Mouse (Mus musculus) activated CD4-positive, CD25-positive, alpha-beta regulatory T cell, adult 4 months (primary cell): Measurements from ENCODE around the gene Acad9. TPM values are rescaled to one million over a fixed set of nuclear protein-coding genes. Genes with fewer than 3 reads are reported as not detected.
A peak's percentile ranks its signal among the peaks of the same experiment; 100 is the strongest.
"Not testable (repeated sequence)": the region's sequence is repeated elsewhere in the genome, so short reads cannot be mapped to it uniquely, and the experiment has no call there.

ENCODE experiments used
- ATAC-seq: one replicate; pipeline ENCODE4 v1.8.0; 2017
- polyA plus RNA-seq, 2 experiments: library from polyadenylated mRNA; unstranded; fragments of 100-300 nt; shearing (Covaris generic); gene quantifications; one replicate each; pipeline ENCODE4 v1.2.1; 2017

Acad9 gene
- polyA plus RNA-seq, 2 experiments from 2014 or later: 39.5 to 41.5 TPM

- ATAC-seq: no peak
Measured at GRCm38 (mm10) chr3:36095371-36095770, 29.6 kb downstream of the Acad9 start.

- no peak for ATAC-seq
Measured at GRCm38 (mm10) chr3:36116076-36116475, 50.3 kb downstream of the Acad9 start.

GRCm38 (mm10) chr3:36119684-36120548, 54.1 kb downstream of the Acad9 start:
- ATAC-seq: no peak

- not testable (repeated sequence) for ATAC-seq
Measured at GRCm38 (mm10) chr3:36126176-36126575, 60.4 kb downstream of the Acad9 start.

GRCm38 (mm10) chr3:36136152-36136551, 70.4 kb downstream of the Acad9 start:
- ATAC-seq: no peak

GRCm38 (mm10) chr3:36137560-36137959, 71.8 kb downstream of the Acad9 start:
- ATAC-seq: peak; percentile 49

GRCm38 (mm10) chr3:36138171-36138660, 72.4 kb downstream of the Acad9 start:
- no peak for ATAC-seq

GRCm38 (mm10) chr3:36138996-36139395, 73.2 kb downstream of the Acad9 start:
- ATAC-seq: no peak

Other genes with a start within 250 kb of the Acad9 start
- gene Dcun1d1, start 128.5 kb upstream of the Acad9 start, polyA plus RNA-seq: 100 to 1,000 TPM; 110 to 118 TPM
- 10 to 100 TPM; 12.8 to 20.5 TPM for gene Mccc1, start 65.3 kb upstream of the Acad9 start, polyA plus RNA-seq
- not detected for gene Ccdc144b, start 12.4 kb upstream of the Acad9 start, polyA plus RNA-seq
- 1 to 10 TPM; 4.6 to 7.3 TPM for gene D3Ertd254e, start 85.0 kb downstream of the Acad9 start, polyA plus RNA-seq
- not detected for gene Qrfpr, start 156.3 kb downstream of the Acad9 start, polyA plus RNA-seq